Mouse (Mus musculus): ENCODE results near the gene Tacc2. TPM values are rescaled to one million over a fixed set of nuclear protein-coding genes. Genes with fewer than 3 reads are reported as not detected.

The Tacc2 gene
- polyA plus RNA-seq, 1 experiment from 2014 or later, result 27.4 TPM

DNA sequence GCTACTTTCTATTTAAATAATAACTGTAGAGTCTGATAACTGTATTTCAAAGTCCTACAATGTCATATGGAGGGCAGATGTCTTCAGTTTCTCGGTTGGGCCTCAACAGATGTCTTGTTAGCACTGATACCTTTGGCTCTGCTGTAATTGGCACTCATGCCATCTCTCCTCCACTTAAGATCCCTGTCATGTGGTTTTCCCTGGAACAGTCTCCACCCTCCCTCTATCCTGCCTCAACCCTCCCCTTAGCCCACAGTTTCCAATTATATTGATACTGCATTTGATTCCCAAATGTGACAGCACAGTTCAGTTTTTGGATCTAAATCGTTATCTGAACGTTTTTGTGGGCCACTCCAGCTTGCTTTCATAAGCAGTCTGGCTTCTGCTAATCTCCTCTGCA, 12.6 kb upstream of the Tacc2 start:
- Histone ChIP-seq H3K36me3 (ENCODE audit: control insufficient read depth, insufficient read depth, low read length) (no peaks in the 10 kb centered on the region), H3K4me3 (ENCODE audit: low read length) (no peak overlapping the region), H3K4me2 (ENCODE audit: low read depth, low read length) (no peak overlapping the region), H3K27ac (ENCODE audit: low read length) (no peak overlapping the region), H3K4me1 (ENCODE audit: control insufficient read depth, insufficient read depth, low read length) (peaks cover 7% of the 10 kb centered on the region), H3K9ac (ENCODE audit: low read depth, low read length) (no peak overlapping the region), H3K27me3 (replicated peaks; ENCODE audit: control insufficient read depth, insufficient read depth, low read length) (no peaks in the 10 kb centered on the region), H3K9me3 (ENCODE audit: control insufficient read depth, low read length) (no peaks in the 10 kb centered on the region)
- 71% methylated on average over 3 of the region's 3 CpGs for WGBS
- ATAC-seq, result no peak

- WGBS, result 34% methylated on average over 9 of the region's 9 CpGs
- Histone ChIP-seq H3K4me2 (ENCODE audit: low read depth, low read length) (no peak overlapping the region), H3K27ac (ENCODE audit: low read length) (peak overlapping the region; percentile 69), H3K36me3 (ENCODE audit: control insufficient read depth, insufficient read depth, low read length) (no peaks in the 10 kb centered on the region), H3K9ac (ENCODE audit: low read depth, low read length) (no peak overlapping the region), H3K9me3 (ENCODE audit: control insufficient read depth, low read length) (no peaks in the 10 kb centered on the region), H3K27me3 (replicated peaks; ENCODE audit: control insufficient read depth, insufficient read depth, low read length) (no peaks in the 10 kb centered on the region), H3K4me3 (ENCODE audit: low read length) (no peak overlapping the region), H3K4me1 (ENCODE audit: control insufficient read depth, insufficient read depth, low read length) (peaks cover 17% of the 10 kb centered on the region)
- ATAC-seq, result peak; percentile 45
These were observed 8.3 kb upstream of the Tacc2 start for GRCm38 (mm10) chr7:130568783-130569436.

DNA sequence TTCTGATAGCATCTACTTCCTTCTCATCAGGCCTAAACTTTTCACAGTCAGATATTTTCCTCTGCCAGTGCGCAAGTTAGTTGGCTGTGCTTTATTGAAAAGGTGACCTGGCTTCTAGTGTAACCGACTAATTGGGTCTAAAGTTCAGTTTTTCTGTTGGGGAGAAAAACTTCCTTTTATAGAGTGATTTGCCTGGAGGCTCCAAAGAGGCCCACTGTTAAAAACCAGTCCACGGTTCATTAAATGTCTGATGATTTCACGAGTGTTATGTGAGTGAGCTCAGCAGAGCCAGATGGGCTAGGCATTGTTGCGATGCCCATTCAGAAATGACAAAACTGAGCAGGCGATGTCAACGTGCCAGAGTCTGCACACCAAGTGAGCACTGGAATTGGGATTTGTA, 6.8 kb upstream of the Tacc2 start:
- Histone ChIP-seq H3K9me3 (ENCODE audit: control insufficient read depth, low read length) (no peaks in the 10 kb centered on the region), H3K4me3 (ENCODE audit: low read length) (no peak overlapping the region), H3K27ac (ENCODE audit: low read length) (peak overlapping the region; percentile 85), H3K4me2 (ENCODE audit: low read depth, low read length) (no peak overlapping the region), H3K4me1 (ENCODE audit: control insufficient read depth, insufficient read depth, low read length) (peaks cover 17% of the 10 kb centered on the region), H3K9ac (ENCODE audit: low read depth, low read length) (no peak overlapping the region), H3K36me3 (ENCODE audit: control insufficient read depth, insufficient read depth, low read length) (no peaks in the 10 kb centered on the region), H3K27me3 (replicated peaks; ENCODE audit: control insufficient read depth, insufficient read depth, low read length) (no peaks in the 10 kb centered on the region)
- peak; percentile 41; the same call in 1 of the 2 replicates for ATAC-seq
- 64% methylated on average over 7 of the region's 7 CpGs for WGBS

GRCm38 (mm10) chr7:130572821-130573220, 4.4 kb upstream of the Tacc2 start, which contains the start of gene Nsmce4a:
Gene Nsmce4a (minus strand): TSS chr7:130573118.
- Histone ChIP-seq H3K27me3 (replicated peaks; ENCODE audit: control insufficient read depth, insufficient read depth, low read length) (no peaks in the 10 kb centered on the region), H3K36me3 (ENCODE audit: control insufficient read depth, insufficient read depth, low read length) (no peaks in the 10 kb centered on the region), H3K4me3 (ENCODE audit: low read length) (no peak within 1 kb of the TSS), H3K4me1 (ENCODE audit: control insufficient read depth, insufficient read depth, low read length) (peaks cover 17% of the 10 kb centered on the region), H3K9ac (ENCODE audit: low read depth, low read length) (no peak within 1 kb of the TSS), H3K9me3 (ENCODE audit: control insufficient read depth, low read length) (no peaks in the 10 kb centered on the region), H3K27ac (ENCODE audit: low read length) (no peak within 1 kb of the TSS), H3K4me2 (ENCODE audit: low read depth, low read length) (no peak within 1 kb of the TSS)
- WGBS, result 84% methylated on average over 8 of the region's 11 CpGs
- no peak for ATAC-seq

DNA sequence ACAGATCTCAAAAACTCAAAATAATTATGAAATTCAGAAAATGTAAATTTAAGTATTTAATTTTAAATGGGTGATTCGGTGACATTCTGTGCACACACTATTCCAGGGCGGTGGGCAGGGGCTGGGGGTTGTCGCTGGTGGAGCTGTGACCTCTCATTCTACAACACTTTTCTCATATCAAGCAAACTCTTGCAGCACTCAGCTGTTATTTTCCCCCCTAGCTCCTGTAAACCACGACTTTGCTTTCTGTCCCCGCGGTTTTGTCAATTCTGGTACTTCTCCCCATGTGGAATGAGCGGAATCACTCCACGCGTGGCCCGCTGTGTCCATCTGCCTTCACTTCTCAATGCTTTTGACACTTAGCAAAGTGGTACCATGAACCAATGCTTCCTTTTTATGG, 3.5 kb upstream of the Tacc2 start:
- no peak for ATAC-seq
- Histone ChIP-seq H3K4me3 (ENCODE audit: low read length) (no peak overlapping the region), H3K9ac (ENCODE audit: low read depth, low read length) (no peak overlapping the region), H3K4me1 (ENCODE audit: control insufficient read depth, insufficient read depth, low read length) (peaks cover 17% of the 10 kb centered on the region), H3K36me3 (ENCODE audit: control insufficient read depth, insufficient read depth, low read length) (no peaks in the 10 kb centered on the region), H3K27ac (ENCODE audit: low read length) (no peak overlapping the region), H3K27me3 (replicated peaks; ENCODE audit: control insufficient read depth, insufficient read depth, low read length) (no peaks in the 10 kb centered on the region), H3K9me3 (ENCODE audit: control insufficient read depth, low read length) (no peaks in the 10 kb centered on the region), H3K4me2 (ENCODE audit: low read depth, low read length) (no peak overlapping the region)
- 92% methylated on average over 10 of the region's 10 CpGs for WGBS

- Histone ChIP-seq H3K27ac (ENCODE audit: low read length) (peak overlapping the region; percentile 74), H3K9ac (ENCODE audit: low read depth, low read length) (peak overlapping the region; percentile 46), H3K36me3 (ENCODE audit: control insufficient read depth, insufficient read depth, low read length) (no peaks in the 10 kb centered on the region), H3K27me3 (replicated peaks; ENCODE audit: control insufficient read depth, insufficient read depth, low read length) (no peaks in the 10 kb centered on the region), H3K4me1 (ENCODE audit: control insufficient read depth, insufficient read depth, low read length) (peaks cover 10% of the 10 kb centered on the region), H3K9me3 (ENCODE audit: control insufficient read depth, low read length) (no peaks in the 10 kb centered on the region), H3K4me3 (ENCODE audit: low read length) (peak overlapping the region; percentile 20), H3K4me2 (ENCODE audit: low read depth, low read length) (peak overlapping the region; percentile 31)
- peak; percentile 82 for ATAC-seq
- WGBS, result 30% methylated on average over 13 of the region's 13 CpGs
These were observed 2.8 kb upstream of the Tacc2 start for GRCm38 (mm10) chr7:130574211-130574991.

- peak overlapping the region; percentile 34 for H3K4me3 ChIP-seq (ENCODE audit: low read length)
- H3K9ac ChIP-seq (ENCODE audit: low read depth, low read length), result peak overlapping the region; percentile 50
- peak overlapping the region; percentile 58 for H3K4me2 ChIP-seq (ENCODE audit: low read depth, low read length)
- H3K4me1 ChIP-seq (ENCODE audit: control insufficient read depth, insufficient read depth, low read length), result no peaks in the 10 kb centered on the region; the same call in 1 of the 2 replicates
- 0 out of 2 replicates have a peak, but pooled peaks cover 2% of the 10 kb centered on the region for H3K36me3 ChIP-seq (ENCODE audit: control insufficient read depth, insufficient read depth, low read length)
- H3K9me3 ChIP-seq (ENCODE audit: control insufficient read depth, low read length), result 0 out of 2 replicates have a peak, but pooled peaks cover 4% of the 10 kb centered on the region
- H3K27me3 ChIP-seq (replicated peaks; ENCODE audit: control insufficient read depth, insufficient read depth, low read length), result no peaks in the 10 kb centered on the region
- WGBS, result 18% methylated on average over 10 of the region's 10 CpGs
- peak overlapping the region; percentile 25; the same call in 1 of the 2 replicates for H3K27ac ChIP-seq (ENCODE audit: low read length)
- ATAC-seq, result no peak
These were observed 257 bp upstream of the Tacc2 start for GRCm38 (mm10) chr7:130576981-130577380.

DNA sequence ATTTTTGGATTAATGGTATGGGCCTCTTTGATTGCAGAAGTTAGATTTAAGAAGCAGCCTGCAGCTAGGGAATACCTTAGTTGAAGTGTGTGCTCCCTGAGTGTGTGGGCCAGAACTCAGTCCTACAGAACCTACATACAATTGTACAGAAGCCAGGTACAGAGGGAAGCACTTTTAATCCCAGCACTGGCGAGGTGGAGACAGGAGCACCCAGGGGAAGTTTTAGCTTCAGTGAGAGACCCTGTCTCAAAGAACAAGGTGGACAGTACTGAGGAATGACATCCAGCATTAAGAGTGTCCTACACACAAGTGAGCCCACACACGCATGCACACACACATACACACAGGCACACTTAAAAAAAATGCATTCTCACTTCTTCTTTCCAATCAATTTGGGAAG, 828 bp downstream of the Tacc2 start:
- Histone ChIP-seq H3K9ac (ENCODE audit: low read depth, low read length) (no peak overlapping the region), H3K27ac (ENCODE audit: low read length) (no peak overlapping the region), H3K4me2 (ENCODE audit: low read depth, low read length) (no peak overlapping the region), H3K9me3 (ENCODE audit: control insufficient read depth, low read length) (0 out of 2 replicates have a peak, but pooled peaks cover 4% of the 10 kb centered on the region), H3K36me3 (ENCODE audit: control insufficient read depth, insufficient read depth, low read length) (0 out of 2 replicates have a peak, but pooled peaks cover 2% of the 10 kb centered on the region), H3K4me3 (ENCODE audit: low read length) (no peak overlapping the region), H3K27me3 (replicated peaks; ENCODE audit: control insufficient read depth, insufficient read depth, low read length) (no peaks in the 10 kb centered on the region), H3K4me1 (ENCODE audit: control insufficient read depth, insufficient read depth, low read length) (no peaks in the 10 kb centered on the region; the same call in 1 of the 2 replicates)
- no peak for ATAC-seq
- 89% methylated on average over 2 of the region's 2 CpGs for WGBS

DNA sequence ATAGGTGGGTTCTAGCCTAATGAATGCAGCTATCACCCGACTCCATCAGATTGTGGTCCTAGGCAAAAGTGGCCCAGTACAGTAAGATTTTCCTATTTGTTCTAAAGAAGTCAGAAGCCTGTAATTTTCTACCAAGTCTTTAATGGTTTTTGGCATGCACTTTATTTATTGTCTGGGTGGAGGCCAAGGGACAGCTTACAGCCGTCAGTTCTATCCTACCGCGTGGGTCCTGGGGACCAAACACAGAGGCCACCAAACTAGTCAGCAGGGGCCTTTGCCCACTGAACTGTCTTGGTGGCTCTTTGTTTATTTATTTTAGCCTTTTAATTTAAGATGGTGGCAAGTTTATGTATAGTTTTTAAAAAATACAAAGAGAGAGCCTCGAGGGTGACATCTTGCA, 1.4 kb downstream of the Tacc2 start:
- 0 out of 2 replicates have a peak, but pooled peaks cover 4% of the 10 kb centered on the region for H3K9me3 ChIP-seq (ENCODE audit: control insufficient read depth, low read length)
- no peaks in the 10 kb centered on the region for H3K27me3 ChIP-seq (replicated peaks; ENCODE audit: control insufficient read depth, insufficient read depth, low read length)
- no peak for ATAC-seq
- no peaks in the 10 kb centered on the region; the same call in 1 of the 2 replicates for H3K4me1 ChIP-seq (ENCODE audit: control insufficient read depth, insufficient read depth, low read length)
- no peak overlapping the region for H3K9ac ChIP-seq (ENCODE audit: low read depth, low read length)
- H3K36me3 ChIP-seq (ENCODE audit: control insufficient read depth, insufficient read depth, low read length), result 0 out of 2 replicates have a peak, but pooled peaks cover 2% of the 10 kb centered on the region
- H3K27ac ChIP-seq (ENCODE audit: low read length), result no peak overlapping the region
- whole genome bisulfite sequencing, result 63% methylated on average over 5 of the region's 5 CpGs
- no peak overlapping the region for H3K4me3 ChIP-seq (ENCODE audit: low read length)
- H3K4me2 ChIP-seq (ENCODE audit: low read depth, low read length), result no peak overlapping the region

Measured in intestine, embryonic 16.5 days (tissue).